Mouse (Mus musculus): ENCODE data around the gene Zfp472. TPM values are rescaled to one million over a fixed set of nuclear protein-coding genes. Genes with fewer than 3 reads are reported as not detected.
A peak's percentile ranks its signal among the peaks of the same experiment; 100 is the strongest.

Zfp472 gene
- polyA plus RNA-seq, 1 experiment from 2014 or later = 13.4 TPM

DNA sequence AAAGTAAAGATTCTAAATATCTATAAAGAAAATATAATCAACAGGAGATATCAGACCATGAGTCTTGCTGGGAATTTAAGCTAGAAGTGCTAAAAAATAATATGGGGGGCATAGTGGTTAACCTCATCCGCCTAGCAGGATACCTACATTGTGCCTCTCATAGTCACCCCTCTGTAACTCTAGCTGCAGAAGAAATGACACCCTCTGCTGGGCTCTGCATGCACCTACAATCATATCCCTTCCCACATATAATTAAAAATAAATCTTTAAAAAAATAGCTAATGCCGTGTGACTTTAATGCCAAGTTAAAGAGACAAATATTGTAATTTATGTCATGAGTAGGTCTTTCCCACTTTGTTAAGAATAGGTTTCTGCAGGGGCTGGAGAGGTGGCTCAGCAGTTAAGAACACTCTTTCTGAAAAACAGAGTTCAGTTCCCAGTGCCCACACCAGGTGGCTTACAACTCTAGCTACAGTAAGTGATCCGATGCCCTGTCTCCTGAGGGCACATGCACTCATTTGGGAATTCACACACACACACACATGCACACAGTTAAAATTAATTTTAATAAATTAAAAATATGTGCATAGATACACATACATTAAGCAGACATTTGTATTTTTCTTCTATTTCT, 21.1 kb upstream of the Zfp472 start:
- H3K9me3 ChIP-seq (ENCODE audit: control insufficient read depth, low read length) = no peaks in the 10 kb centered on the region
- H3K27me3 ChIP-seq (ENCODE audit: control insufficient read depth, insufficient read depth, low read length) = no peaks in the 10 kb centered on the region
- H3K4me3 ChIP-seq (ENCODE audit: low read depth, low read length) = no peak overlapping the region
- H3K4me1 ChIP-seq (replicated peaks; ENCODE audit: control insufficient read depth, insufficient read depth, low read length) = no peaks in the 10 kb centered on the region
- no peak overlapping the region for H3K4me2 ChIP-seq (replicated peaks; ENCODE audit: low read depth, low read length)
- no peak overlapping the region for H3K27ac ChIP-seq (ENCODE audit: low read depth, low read length)
- H3K36me3 ChIP-seq (ENCODE audit: control insufficient read depth, insufficient read depth, low read length) = no peaks in the 10 kb centered on the region
- H3K9ac ChIP-seq (ENCODE audit: low read depth, low read length) = no peak overlapping the region
- WGBS = 67% methylated on average over 3 of the region's 3 CpGs
- no peak for ATAC-seq (ENCODE audit: low FRiP score)
- DNase-seq (ENCODE audit: low spot score) = no peak

DNA sequence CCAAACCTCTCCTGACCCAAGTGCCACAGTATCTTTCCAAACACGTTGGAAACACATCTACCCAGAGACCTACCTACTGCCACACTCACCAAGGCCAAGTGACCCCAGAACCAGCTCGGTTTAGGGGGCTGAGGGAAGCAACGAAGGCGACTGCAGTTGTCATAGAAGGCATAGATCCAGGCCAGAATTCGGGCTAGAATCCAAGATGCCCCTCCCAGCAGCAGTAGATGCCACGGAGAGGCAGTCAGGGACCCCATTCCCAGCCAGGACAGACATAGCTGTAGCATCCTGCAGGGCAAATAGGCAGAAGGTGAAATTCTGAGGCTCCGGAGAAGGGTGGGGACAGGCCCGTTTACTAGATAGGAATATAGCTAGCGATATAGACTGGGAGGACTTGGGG, 18.9 kb upstream of the Zfp472 start:
- ATAC-seq (ENCODE audit: low FRiP score) (no peak), DNase-seq (ENCODE audit: low spot score) (no peak)
- Histone ChIP-seq H3K9ac (ENCODE audit: low read depth, low read length) (no peak overlapping the region), H3K36me3 (ENCODE audit: control insufficient read depth, insufficient read depth, low read length) (no peaks in the 10 kb centered on the region), H3K9me3 (ENCODE audit: control insufficient read depth, low read length) (no peaks in the 10 kb centered on the region), H3K27me3 (ENCODE audit: control insufficient read depth, insufficient read depth, low read length) (no peaks in the 10 kb centered on the region), H3K27ac (ENCODE audit: low read depth, low read length) (no peak overlapping the region), H3K4me1 (replicated peaks; ENCODE audit: control insufficient read depth, insufficient read depth, low read length) (no peaks in the 10 kb centered on the region), H3K4me3 (ENCODE audit: low read depth, low read length) (peak overlapping the region; percentile 22), H3K4me2 (replicated peaks; ENCODE audit: low read depth, low read length) (peak overlapping the region; percentile 19; the same call in 1 of the 2 replicates)
- WGBS = 65% methylated on average over 9 of the region's 9 CpGs

- H3K27me3 ChIP-seq (ENCODE audit: control insufficient read depth, insufficient read depth, low read length) = no peaks in the 10 kb centered on the region
- DNase-seq (ENCODE audit: low spot score) (peak; percentile 71), ATAC-seq (ENCODE audit: low FRiP score) (no peak)
- H3K9me3 ChIP-seq (ENCODE audit: control insufficient read depth, low read length) = no peaks in the 10 kb centered on the region
- H3K36me3 ChIP-seq (ENCODE audit: control insufficient read depth, insufficient read depth, low read length) = no peaks in the 10 kb centered on the region
- no peak within 1 kb of the TSS for H3K27ac ChIP-seq (ENCODE audit: low read depth, low read length)
- peak within 1 kb of the TSS; percentile 19; the same call in 1 of the 2 replicates for H3K4me2 ChIP-seq (replicated peaks; ENCODE audit: low read depth, low read length)
- H3K9ac ChIP-seq (ENCODE audit: low read depth, low read length) = no peak within 1 kb of the TSS
- 42% methylated on average over 12 of the region's 12 CpGs for WGBS
- no peaks in the 10 kb centered on the region for H3K4me1 ChIP-seq (replicated peaks; ENCODE audit: control insufficient read depth, insufficient read depth, low read length)
- H3K4me3 ChIP-seq (ENCODE audit: low read depth, low read length) = peak within 1 kb of the TSS; percentile 22
Observed at GRCm38 (mm10) chr17:32947215-32947914, 18.2 kb upstream of the Zfp472 start, which contains the start of gene Cyp4f13. Cyp4f13 (minus strand) TSS chr17:32947402.

- no peaks in the 10 kb centered on the region for H3K36me3 ChIP-seq (ENCODE audit: control insufficient read depth, insufficient read depth, low read length)
- no peak overlapping the region for H3K4me3 ChIP-seq (ENCODE audit: low read depth, low read length)
- H3K27me3 ChIP-seq (ENCODE audit: control insufficient read depth, insufficient read depth, low read length) = no peaks in the 10 kb centered on the region
- 89% methylated on average over 3 of the region's 3 CpGs for WGBS
- DNase-seq (ENCODE audit: low spot score) (no peak), ATAC-seq (ENCODE audit: low FRiP score) (no peak)
- no peak overlapping the region for H3K27ac ChIP-seq (ENCODE audit: low read depth, low read length)
- no peaks in the 10 kb centered on the region for H3K9me3 ChIP-seq (ENCODE audit: control insufficient read depth, low read length)
- no peak overlapping the region for H3K9ac ChIP-seq (ENCODE audit: low read depth, low read length)
- H3K4me2 ChIP-seq (replicated peaks; ENCODE audit: low read depth, low read length) = no peak overlapping the region
- no peaks in the 10 kb centered on the region for H3K4me1 ChIP-seq (replicated peaks; ENCODE audit: control insufficient read depth, insufficient read depth, low read length)
Observed at GRCm38 (mm10) chr17:32950136-32950535, 15.5 kb upstream of the Zfp472 start.

GRCm38 (mm10) chr17:32951006-32951405, 14.6 kb upstream of the Zfp472 start:
- Histone ChIP-seq H3K4me3 (ENCODE audit: low read depth, low read length) (no peak overlapping the region), H3K36me3 (ENCODE audit: control insufficient read depth, insufficient read depth, low read length) (no peaks in the 10 kb centered on the region), H3K4me1 (replicated peaks; ENCODE audit: control insufficient read depth, insufficient read depth, low read length) (no peaks in the 10 kb centered on the region), H3K9me3 (ENCODE audit: control insufficient read depth, low read length) (no peaks in the 10 kb centered on the region), H3K27me3 (ENCODE audit: control insufficient read depth, insufficient read depth, low read length) (no peaks in the 10 kb centered on the region), H3K27ac (ENCODE audit: low read depth, low read length) (no peak overlapping the region), H3K4me2 (replicated peaks; ENCODE audit: low read depth, low read length) (no peak overlapping the region), H3K9ac (ENCODE audit: low read depth, low read length) (no peak overlapping the region)
- 75% methylated on average over 11 of the region's 11 CpGs for WGBS
- ATAC-seq (ENCODE audit: low FRiP score) (no peak), DNase-seq (ENCODE audit: low spot score) (no peak)

- no peak overlapping the region for H3K4me3 ChIP-seq (ENCODE audit: low read depth, low read length)
- no peak overlapping the region for H3K27ac ChIP-seq (ENCODE audit: low read depth, low read length)
- no peak overlapping the region for H3K4me2 ChIP-seq (replicated peaks; ENCODE audit: low read depth, low read length)
- DNase-seq (ENCODE audit: low spot score) (peak; percentile 77), ATAC-seq (ENCODE audit: low FRiP score) (no peak)
- 37% methylated on average over 16 of the region's 16 CpGs for WGBS
- no peaks in the 10 kb centered on the region for H3K36me3 ChIP-seq (ENCODE audit: control insufficient read depth, insufficient read depth, low read length)
- H3K9ac ChIP-seq (ENCODE audit: low read depth, low read length) = no peak overlapping the region
- no peaks in the 10 kb centered on the region for H3K4me1 ChIP-seq (replicated peaks; ENCODE audit: control insufficient read depth, insufficient read depth, low read length)
- H3K9me3 ChIP-seq (ENCODE audit: control insufficient read depth, low read length) = no peaks in the 10 kb centered on the region
- no peaks in the 10 kb centered on the region for H3K27me3 ChIP-seq (ENCODE audit: control insufficient read depth, insufficient read depth, low read length)
Observed at GRCm38 (mm10) chr17:32951441-32951840, 14.2 kb upstream of the Zfp472 start.

DNA sequence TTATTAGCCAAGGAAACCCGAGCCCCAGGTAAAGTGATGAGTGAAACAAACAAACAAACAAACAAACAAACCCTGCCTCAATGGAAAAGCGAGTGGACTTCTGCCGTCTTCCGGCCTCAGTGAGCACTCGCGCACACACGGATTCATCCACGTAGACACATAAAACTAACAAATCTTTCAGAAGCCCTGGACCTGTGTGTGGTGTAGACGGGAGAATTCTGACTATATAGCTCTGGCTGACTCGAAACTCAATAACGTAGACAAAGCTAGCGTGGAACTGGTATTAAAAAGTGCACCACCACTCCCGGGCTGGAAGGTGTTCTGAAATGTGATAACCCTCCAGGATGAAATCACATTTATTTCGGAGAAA, 376 bp upstream of the Zfp472 start:
- Histone ChIP-seq H3K4me2 (replicated peaks; ENCODE audit: low read depth, low read length) (peak overlapping the region; percentile 75), H3K9me3 (ENCODE audit: control insufficient read depth, low read length) (no peaks in the 10 kb centered on the region), H3K9ac (ENCODE audit: low read depth, low read length) (peak overlapping the region; percentile 75), H3K27ac (ENCODE audit: low read depth, low read length) (no peak overlapping the region), H3K4me3 (ENCODE audit: low read depth, low read length) (peak overlapping the region; percentile 88), H3K36me3 (ENCODE audit: control insufficient read depth, insufficient read depth, low read length) (no peaks in the 10 kb centered on the region), H3K27me3 (ENCODE audit: control insufficient read depth, insufficient read depth, low read length) (no peaks in the 10 kb centered on the region), H3K4me1 (replicated peaks; ENCODE audit: control insufficient read depth, insufficient read depth, low read length) (0 out of 2 replicates have a peak, but pooled peaks cover 2% of the 10 kb centered on the region)
- WGBS = under 1% methylated on average over 14 of the region's 14 CpGs
- ATAC-seq (ENCODE audit: low FRiP score) (no peak; the same call in 1 of the 2 replicates), DNase-seq (ENCODE audit: low spot score) (no peak)

- no peak overlapping the region for H3K9ac ChIP-seq (ENCODE audit: low read depth, low read length)
- WGBS = 91% methylated on average over 4 of the region's 4 CpGs
- no peaks in the 10 kb centered on the region; the same call in 1 of the 2 replicates for H3K9me3 ChIP-seq (ENCODE audit: control insufficient read depth, low read length)
- H3K4me3 ChIP-seq (ENCODE audit: low read depth, low read length) = no peak overlapping the region
- H3K36me3 ChIP-seq (ENCODE audit: control insufficient read depth, insufficient read depth, low read length) = peaks cover 19% of the 10 kb centered on the region
- no peaks in the 10 kb centered on the region for H3K4me1 ChIP-seq (replicated peaks; ENCODE audit: control insufficient read depth, insufficient read depth, low read length)
- no peak overlapping the region for H3K27ac ChIP-seq (ENCODE audit: low read depth, low read length)
- ATAC-seq (ENCODE audit: low FRiP score) = no peak
- no peak for DNase-seq (ENCODE audit: low spot score)
- H3K4me2 ChIP-seq (replicated peaks; ENCODE audit: low read depth, low read length) = no peak overlapping the region
- H3K27me3 ChIP-seq (ENCODE audit: control insufficient read depth, insufficient read depth, low read length) = no peaks in the 10 kb centered on the region
Observed at GRCm38 (mm10) chr17:32981361-32981760, 15.7 kb downstream of the Zfp472 start.

GRCm38 (mm10) chr17:32986301-32986700, 20.7 kb downstream of the Zfp472 start:
- no peak for DNase-seq (ENCODE audit: low spot score)
- no peaks in the 10 kb centered on the region for H3K36me3 ChIP-seq (ENCODE audit: control insufficient read depth, insufficient read depth, low read length)
- H3K27me3 ChIP-seq (ENCODE audit: control insufficient read depth, insufficient read depth, low read length) = no peaks in the 10 kb centered on the region
- no peak overlapping the region for H3K4me3 ChIP-seq (ENCODE audit: low read depth, low read length)
- H3K9me3 ChIP-seq (ENCODE audit: control insufficient read depth, low read length) = no peaks in the 10 kb centered on the region; the same call in 1 of the 2 replicates
- no peak for ATAC-seq (ENCODE audit: low FRiP score)
- WGBS = 84% methylated on average over 4 of the region's 4 CpGs
- no peak overlapping the region for H3K27ac ChIP-seq (ENCODE audit: low read depth, low read length)
- no peak overlapping the region for H3K9ac ChIP-seq (ENCODE audit: low read depth, low read length)
- no peaks in the 10 kb centered on the region for H3K4me1 ChIP-seq (replicated peaks; ENCODE audit: control insufficient read depth, insufficient read depth, low read length)
- H3K4me2 ChIP-seq (replicated peaks; ENCODE audit: low read depth, low read length) = no peak overlapping the region
